Mouse (Mus musculus) limb, embryonic 14.5 days (tissue): ENCODE data around the gene Zdhhc1. TPM values are rescaled to one million over a fixed set of nuclear protein-coding genes. Genes with fewer than 3 reads are reported as not detected.

ENCODE experiments used
- ATAC-seq: fragments of 200-750 bp; cut with Nextera tagmentation; 2 replicates; pipeline ENCODE4 v1.8.0; 2017; ENCODE audit warnings: low read depth, moderate number of reproducible peaks, moderate TSS enrichment; ENCODE audit not compliant: low FRiP score
- DNase-seq: peaks from one replicate; pipeline ENCODE4 v3.0.0-alpha.2; 2015; ENCODE audit warnings: low spot score
- H3K27ac ChIP-seq: fragments of 300-500 bp; sonication (generic); replicated peaks from 2 replicates; pipeline ENCODE4 v1.5.1; 2014; ENCODE audit warnings: low read depth, mild to moderate bottlenecking, low read length, moderate library complexity, mixed read lengths
- H3K27me3 ChIP-seq: fragments of 300-500 bp; sonication (generic); 2 replicates; pipeline ENCODE4 v1.6.1; 2014; ENCODE audit warnings: low read length, mixed read lengths; ENCODE audit not compliant: control insufficient read depth, insufficient read depth
- H3K36me3 ChIP-seq: fragments of 300-500 bp; sonication (generic); 2 replicates; pipeline ENCODE4 v1.6.1; 2014; ENCODE audit warnings: mild to moderate bottlenecking, low read length, moderate library complexity, mixed read lengths; ENCODE audit not compliant: control insufficient read depth, insufficient read depth
- H3K4me1 ChIP-seq: fragments of 300-500 bp; sonication (generic); 2 replicates; pipeline ENCODE4 v1.6.1; 2014; ENCODE audit warnings: antibody characterized with exemption, low read length, mixed read lengths; ENCODE audit not compliant: control insufficient read depth, insufficient read depth
- H3K4me2 ChIP-seq: fragments of 300-500 bp; sonication (generic); replicated peaks from 2 replicates; pipeline ENCODE4 v1.6.1; 2014; ENCODE audit warnings: low read depth, mild to moderate bottlenecking, low read length, moderate library complexity; ENCODE audit not compliant: severe bottlenecking
- H3K4me3 ChIP-seq: fragments of 300-500 bp; sonication (generic); replicated peaks from 2 replicates; pipeline ENCODE4 v1.5.1; 2014; ENCODE audit warnings: low read length
- H3K9ac ChIP-seq: fragments of 300-500 bp; sonication (generic); 2 replicates; pipeline ENCODE4 v1.6.1; 2014; ENCODE audit warnings: mild to moderate bottlenecking, low read depth, low read length, moderate library complexity; ENCODE audit not compliant: severe bottlenecking
- H3K9me3 ChIP-seq: fragments of 300-500 bp; sonication (generic); 2 replicates; pipeline ENCODE4 v1.6.1; 2016; ENCODE audit warnings: low read length; ENCODE audit not compliant: control insufficient read depth
- POLR2A ChIP-seq: fragments of 200-500 bp; IDR thresholded peaks from 2 replicates; pipeline ENCODE4 v1.8.0; 2012; ENCODE audit warnings: inconsistent platforms, mild to moderate bottlenecking, moderate library complexity, borderline replicate concordance; ENCODE audit not compliant: insufficient read depth, insufficient read length; ENCODE audit errors: extremely low read depth
- WGBS: fragments of 180-500 bp; shearing (Covaris S2); extraction: QIAGEN DNeasy Blood & Tissue Kit; methylation state at CpG from one replicate; pipeline ENCODE4 v1.1.7; 2014; 5-methylcytosine and 5-hydroxymethylcytosine counted together
- polyA plus RNA-seq, 2 experiments: library from polyadenylated mRNA; depleted of rRNA in 1 of 2; stranded (reverse) in 1 of 2; unstranded in 1 of 2; fragments of >200 nt; fragmentation: Nextera tagmentation in 1 of 2; extraction: Ambion mirVana in 1 of 2; gene quantifications; 2 replicates each; pipeline versions ENCODE4 v1.2.1 to v1.2.3; 2012 to 2014

Zdhhc1 gene
- polyA plus RNA-seq, 2 experiments, result 36.8 to 72.3 TPM

GRCm38 (mm10) chr8:105533439-105533838 lies 36.7 kb upstream of the Zdhhc1 start:
- H3K9me3 ChIP-seq, result no peaks in the 10 kb centered on the region
- peaks cover 39% of the 10 kb centered on the region for H3K36me3 ChIP-seq
- no peak for DNase-seq
- TF ChIP-seq POLR2A, result no peak
- H3K4me2 ChIP-seq, result no peak overlapping the region
- no peak for ATAC-seq
- H3K27me3 ChIP-seq, result no peaks in the 10 kb centered on the region
- WGBS, result 11% methylated on average over 2 of the region's 2 CpGs
- no peak overlapping the region for H3K9ac ChIP-seq
- peaks cover 5% of the 10 kb centered on the region; the same call in 1 of the 2 replicates for H3K4me1 ChIP-seq
- H3K4me3 ChIP-seq, result no peak overlapping the region
- H3K27ac ChIP-seq, result no peak overlapping the region

GRCm38 (mm10) chr8:105531774-105532173 lies 35.1 kb upstream of the Zdhhc1 start:
- H3K27ac ChIP-seq, result no peak overlapping the region
- H3K27me3 ChIP-seq, result no peaks in the 10 kb centered on the region
- no peak overlapping the region for H3K9ac ChIP-seq
- H3K4me2 ChIP-seq, result no peak overlapping the region
- 61% methylated on average over 2 of the region's 2 CpGs for WGBS
- H3K36me3 ChIP-seq, result peaks cover 23% of the 10 kb centered on the region
- no peak for TF ChIP-seq POLR2A
- no peak overlapping the region for H3K4me3 ChIP-seq
- H3K9me3 ChIP-seq, result no peaks in the 10 kb centered on the region
- no peak for ATAC-seq
- DNase-seq, result no peak
- H3K4me1 ChIP-seq, result peaks cover 5% of the 10 kb centered on the region; the same call in 1 of the 2 replicates

GRCm38 (mm10) chr8:105529271-105529670 lies 32.6 kb upstream of the Zdhhc1 start:
- WGBS, result 87% methylated on average over 3 of the region's 3 CpGs
- no peak for DNase-seq
- ATAC-seq, result no peak
- H3K9me3 ChIP-seq, result no peaks in the 10 kb centered on the region
- no peaks in the 10 kb centered on the region for H3K27me3 ChIP-seq
- H3K4me2 ChIP-seq, result no peak overlapping the region
- H3K27ac ChIP-seq, result no peak overlapping the region
- H3K4me3 ChIP-seq, result no peak overlapping the region
- H3K4me1 ChIP-seq, result peaks cover 5% of the 10 kb centered on the region; the same call in 1 of the 2 replicates
- TF ChIP-seq POLR2A, result no peak
- H3K36me3 ChIP-seq, result peaks cover 23% of the 10 kb centered on the region
- H3K9ac ChIP-seq, result no peak overlapping the region

- WGBS, result 95% methylated on average over 1 of the region's 1 CpGs
Measured at GRCm38 (mm10) chr8:105528206-105528605, 31.5 kb upstream of the Zdhhc1 start.

GRCm38 (mm10) chr8:105527110-105527509 lies 30.4 kb upstream of the Zdhhc1 start:
- H3K4me3 ChIP-seq, result no peak overlapping the region
- H3K4me1 ChIP-seq, result no peaks in the 10 kb centered on the region
- H3K27ac ChIP-seq, result no peak overlapping the region
- DNase-seq (no peak), ATAC-seq (no peak)
- no peak overlapping the region for H3K9ac ChIP-seq
- TF ChIP-seq POLR2A, result no peak
- H3K27me3 ChIP-seq, result no peaks in the 10 kb centered on the region
- peaks cover 37% of the 10 kb centered on the region for H3K36me3 ChIP-seq
- H3K4me2 ChIP-seq, result no peak overlapping the region
- 69% methylated on average over 2 of the region's 2 CpGs for WGBS
- no peaks in the 10 kb centered on the region for H3K9me3 ChIP-seq

More at GRCm38 (mm10) chr8:105528206-105528605, 31.5 kb upstream of the Zdhhc1 start:
- H3K9me3 ChIP-seq, result no peaks in the 10 kb centered on the region
- no peak overlapping the region for H3K27ac ChIP-seq
- H3K4me1 ChIP-seq, result no peaks in the 10 kb centered on the region
- DNase-seq (no peak), ATAC-seq (no peak)
- H3K36me3 ChIP-seq, result peaks cover 31% of the 10 kb centered on the region
- H3K4me3 ChIP-seq, result no peak overlapping the region
- H3K27me3 ChIP-seq, result no peaks in the 10 kb centered on the region
- no peak overlapping the region for H3K4me2 ChIP-seq
- H3K9ac ChIP-seq, result no peak overlapping the region
- no peak for TF ChIP-seq POLR2A

GRCm38 (mm10) chr8:105522890-105523289 lies 26.2 kb upstream of the Zdhhc1 start:
- ATAC-seq (no peak), DNase-seq (no peak)
- H3K36me3 ChIP-seq, result peaks cover 28% of the 10 kb centered on the region
- no peak for TF ChIP-seq POLR2A
- H3K27ac ChIP-seq, result no peak overlapping the region
- no peak overlapping the region for H3K4me2 ChIP-seq
- no peak overlapping the region for H3K9ac ChIP-seq
- peaks cover 24% of the 10 kb centered on the region for H3K4me1 ChIP-seq
- H3K9me3 ChIP-seq, result no peaks in the 10 kb centered on the region
- H3K4me3 ChIP-seq, result no peak overlapping the region
- no peaks in the 10 kb centered on the region for H3K27me3 ChIP-seq
- 58% methylated on average over 9 of the region's 9 CpGs for WGBS
